Mouse (Mus musculus): ENCODE data around the gene Esr1. TPM values are rescaled to one million over a fixed set of nuclear protein-coding genes. Genes with fewer than 3 reads are reported as not detected.

Esr1 gene
- polyA plus RNA-seq, 1 experiment from 2014 or later = 0.32 TPM

DNA sequence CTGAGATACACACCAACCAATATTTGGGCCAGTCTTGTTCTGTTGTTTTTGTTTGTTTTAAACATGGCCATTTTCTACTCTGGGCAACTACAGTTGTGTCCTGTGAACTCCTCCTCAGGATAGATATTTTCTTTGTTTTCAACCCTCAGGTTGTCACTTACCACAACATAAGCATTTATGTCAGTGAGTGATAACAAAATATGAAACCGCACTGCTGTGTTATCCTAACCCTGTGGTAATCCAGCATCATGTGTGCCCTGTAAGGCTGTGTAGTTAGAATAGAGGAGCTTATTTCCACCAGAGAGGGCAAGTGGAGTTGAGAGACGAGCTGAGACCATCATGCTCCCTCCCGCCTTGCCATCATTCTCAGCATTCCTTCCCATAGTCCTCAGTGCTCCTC lies 385.2 kb downstream of the Esr1 start:
- Histone ChIP-seq H3K9me3 (replicated peaks) (no peaks in the 10 kb centered on the region), H3K4me2 (no peak overlapping the region), H3K4me3 (replicated peaks) (no peak overlapping the region), H3K4me1 (replicated peaks) (no peaks in the 10 kb centered on the region), H3K9ac (no peak overlapping the region), H3K27ac (replicated peaks) (no peak overlapping the region), H3K36me3 (replicated peaks) (no peaks in the 10 kb centered on the region), H3K27me3 (no peaks in the 10 kb centered on the region)
- WGBS (ENCODE audit: insufficient replicate concordance) = 46% methylated on average over 3 of the region's 3 CpGs
- no peak for ATAC-seq (ENCODE audit: insufficient read depth)

DNA sequence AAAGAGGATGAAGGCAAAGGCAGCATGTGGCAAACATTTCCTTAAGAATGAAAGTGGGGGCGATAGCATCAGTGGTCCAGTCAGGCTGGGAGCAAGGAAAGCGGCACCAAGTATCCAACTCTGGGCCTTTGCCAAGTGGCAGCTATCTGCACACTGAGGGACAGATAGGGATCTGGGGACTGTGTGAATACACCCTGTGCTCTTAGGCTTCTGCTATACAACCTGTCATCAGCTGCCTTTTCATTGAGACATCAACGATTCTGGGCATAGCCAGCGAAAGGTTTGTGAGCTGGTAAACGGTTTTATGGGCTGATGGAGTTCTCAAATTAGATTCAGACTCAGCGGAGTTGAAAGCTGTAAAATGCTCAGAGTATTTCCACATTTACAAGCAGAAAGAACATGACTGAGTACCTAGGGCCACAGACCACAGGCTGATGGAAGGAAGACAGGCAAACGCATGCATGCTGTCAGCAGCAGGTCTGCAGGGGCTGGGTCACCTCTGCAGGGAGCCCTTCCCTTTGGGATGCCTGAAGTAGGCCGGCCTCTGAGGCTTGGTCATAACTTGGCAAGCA lies 397.5 kb downstream of the Esr1 start:
- no peak for ATAC-seq (ENCODE audit: insufficient read depth)
- 65% methylated on average over 8 of the region's 8 CpGs for WGBS (ENCODE audit: insufficient replicate concordance)
- Histone ChIP-seq H3K9me3 (replicated peaks) (no peaks in the 10 kb centered on the region), H3K27me3 (no peaks in the 10 kb centered on the region), H3K36me3 (replicated peaks) (no peaks in the 10 kb centered on the region), H3K4me2 (no peak overlapping the region), H3K4me1 (replicated peaks) (no peaks in the 10 kb centered on the region), H3K4me3 (replicated peaks) (no peak overlapping the region), H3K9ac (no peak overlapping the region), H3K27ac (replicated peaks) (no peak overlapping the region)

DNA sequence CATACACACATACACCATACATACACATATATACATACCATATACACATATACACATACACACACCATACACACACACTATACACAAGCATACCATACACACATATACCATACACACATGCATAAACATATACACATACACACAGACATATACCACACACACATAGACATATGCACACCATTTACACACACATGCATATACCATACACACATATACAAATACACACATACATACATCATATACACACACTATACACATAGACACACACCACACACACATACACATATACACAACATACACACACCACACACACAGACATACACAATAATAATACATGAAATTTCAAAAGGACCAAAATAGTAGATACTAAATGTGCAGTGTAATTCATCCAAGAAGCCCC lies 400.6 kb downstream of the Esr1 start:
- Histone ChIP-seq H3K36me3 (replicated peaks) (no peaks in the 10 kb centered on the region), H3K4me2 (no peak overlapping the region), H3K4me1 (replicated peaks) (no peaks in the 10 kb centered on the region), H3K27me3 (no peaks in the 10 kb centered on the region), H3K27ac (replicated peaks) (no peak overlapping the region), H3K4me3 (replicated peaks) (no peak overlapping the region), H3K9ac (no peak overlapping the region), H3K9me3 (replicated peaks) (no peaks in the 10 kb centered on the region)
- ATAC-seq (ENCODE audit: insufficient read depth) = no peak

DNA sequence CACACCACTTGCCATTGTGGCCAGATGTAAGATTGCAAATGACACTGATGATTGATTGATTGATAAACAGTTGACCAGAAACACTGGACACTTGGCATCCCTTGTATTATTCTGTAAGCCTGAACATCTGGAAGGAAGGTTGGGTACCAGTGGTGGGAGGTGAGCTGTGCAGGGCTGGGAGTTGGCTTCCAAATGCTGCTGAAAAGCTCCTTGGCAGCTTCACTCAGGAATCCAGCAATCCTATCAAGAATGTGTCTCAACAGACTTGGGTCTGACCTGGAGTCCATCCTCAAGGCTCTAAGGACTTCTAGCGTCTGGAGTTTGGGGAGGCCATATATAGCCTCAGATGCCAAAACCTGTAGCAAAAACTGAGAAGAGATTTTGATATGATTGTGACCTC lies 403.6 kb downstream of the Esr1 start:
- Histone ChIP-seq H3K4me3 (replicated peaks) (no peak overlapping the region), H3K9ac (no peak overlapping the region), H3K27ac (replicated peaks) (no peak overlapping the region), H3K27me3 (no peaks in the 10 kb centered on the region), H3K9me3 (replicated peaks) (no peaks in the 10 kb centered on the region), H3K4me2 (no peak overlapping the region), H3K4me1 (replicated peaks) (no peaks in the 10 kb centered on the region), H3K36me3 (replicated peaks) (no peaks in the 10 kb centered on the region)
- no peak for ATAC-seq (ENCODE audit: insufficient read depth)
- WGBS (ENCODE audit: insufficient replicate concordance) = 65% methylated on average over 1 of the region's 1 CpGs

DNA sequence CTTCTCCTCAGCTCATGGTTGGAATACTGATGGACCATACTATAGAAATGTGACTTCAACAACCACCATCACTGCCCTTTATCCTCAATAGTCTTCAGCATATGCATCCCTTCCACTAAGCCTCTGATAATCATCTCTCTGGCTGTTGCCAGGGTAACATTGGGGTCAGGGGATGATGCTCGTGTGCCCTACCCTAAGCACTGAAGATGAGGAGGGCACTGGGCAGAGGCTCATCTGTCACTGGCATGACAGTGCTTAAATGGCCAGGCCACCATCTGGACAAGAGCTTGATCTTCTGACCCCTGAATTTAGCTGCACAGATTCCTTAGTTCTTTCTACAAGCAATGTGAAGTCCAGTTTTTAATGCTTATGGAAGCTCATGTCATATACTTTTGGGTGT lies 405.8 kb downstream of the Esr1 start:
- Histone ChIP-seq H3K4me3 (replicated peaks) (no peak overlapping the region), H3K27me3 (no peaks in the 10 kb centered on the region), H3K4me2 (no peak overlapping the region), H3K9me3 (replicated peaks) (no peaks in the 10 kb centered on the region), H3K27ac (replicated peaks) (no peak overlapping the region), H3K36me3 (replicated peaks) (0 out of 2 replicates have a peak, but pooled peaks cover 5% of the 10 kb centered on the region), H3K4me1 (replicated peaks) (no peaks in the 10 kb centered on the region), H3K9ac (no peak overlapping the region)
- ATAC-seq (ENCODE audit: insufficient read depth) = no peak
- WGBS (ENCODE audit: insufficient replicate concordance) = 55% methylated on average over 1 of the region's 1 CpGs

DNA sequence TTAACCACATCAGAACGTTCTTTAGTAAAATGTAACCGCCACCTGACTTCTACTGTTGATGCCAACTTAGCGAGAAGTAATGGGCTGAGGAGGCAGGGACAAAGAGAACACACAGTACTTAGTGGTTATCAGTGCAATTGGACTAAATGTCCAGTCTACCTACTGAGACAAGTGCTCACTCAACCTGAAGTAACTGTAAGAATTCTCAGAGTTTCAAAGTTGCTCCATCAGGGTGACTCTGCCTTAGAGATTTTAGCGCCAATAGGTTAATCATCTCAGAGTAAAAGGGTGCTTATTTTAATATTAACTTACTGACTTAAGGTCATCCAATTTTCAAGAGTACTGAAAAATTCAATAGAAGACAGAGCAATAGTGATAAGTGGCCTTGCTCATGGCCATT lies 414.5 kb downstream of the Esr1 start:
- 70% methylated on average over 4 of the region's 4 CpGs for WGBS (ENCODE audit: insufficient replicate concordance)
- no peak overlapping the region for H3K4me3 ChIP-seq (replicated peaks)
- no peaks in the 10 kb centered on the region for H3K27me3 ChIP-seq
- no peak overlapping the region for H3K9ac ChIP-seq
- H3K4me1 ChIP-seq (replicated peaks) = no peaks in the 10 kb centered on the region
- no peak for ATAC-seq (ENCODE audit: insufficient read depth)
- no peak overlapping the region for H3K4me2 ChIP-seq
- no peaks in the 10 kb centered on the region for H3K9me3 ChIP-seq (replicated peaks)
- 0 out of 2 replicates have a peak, but pooled peaks cover 5% of the 10 kb centered on the region for H3K36me3 ChIP-seq (replicated peaks)
- no peak overlapping the region for H3K27ac ChIP-seq (replicated peaks)

DNA sequence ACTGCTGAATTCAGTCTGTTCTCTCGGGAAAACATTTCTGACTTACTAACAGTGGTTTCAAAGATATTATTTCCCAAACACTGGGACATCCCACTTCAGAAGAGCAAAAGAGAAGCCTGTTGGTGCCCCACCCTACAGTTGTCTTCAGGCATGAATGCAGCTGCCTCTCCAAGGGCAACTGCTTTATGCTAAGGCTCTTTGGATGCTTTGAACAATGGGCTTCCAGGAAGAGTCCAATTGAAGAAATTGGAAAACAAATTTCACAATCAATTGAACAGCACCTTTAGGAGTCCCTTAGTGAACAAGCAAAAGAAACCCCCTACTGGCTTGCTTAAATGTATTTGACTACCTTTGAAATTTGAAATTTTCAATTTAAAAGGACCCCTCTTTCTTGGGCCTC lies 415.8 kb downstream of the Esr1 start:
- H3K4me1 ChIP-seq (replicated peaks) = no peaks in the 10 kb centered on the region
- 62% methylated on average over 1 of the region's 1 CpGs for WGBS (ENCODE audit: insufficient replicate concordance)
- no peak for ATAC-seq (ENCODE audit: insufficient read depth)
- H3K9ac ChIP-seq = no peak overlapping the region
- H3K4me3 ChIP-seq (replicated peaks) = no peak overlapping the region
- H3K9me3 ChIP-seq (replicated peaks) = no peaks in the 10 kb centered on the region
- H3K27me3 ChIP-seq = no peaks in the 10 kb centered on the region
- H3K4me2 ChIP-seq = no peak overlapping the region
- no peak overlapping the region for H3K27ac ChIP-seq (replicated peaks)
- peaks cover 2% of the 10 kb centered on the region; the same call in 1 of the 2 replicates for H3K36me3 ChIP-seq (replicated peaks)

DNA sequence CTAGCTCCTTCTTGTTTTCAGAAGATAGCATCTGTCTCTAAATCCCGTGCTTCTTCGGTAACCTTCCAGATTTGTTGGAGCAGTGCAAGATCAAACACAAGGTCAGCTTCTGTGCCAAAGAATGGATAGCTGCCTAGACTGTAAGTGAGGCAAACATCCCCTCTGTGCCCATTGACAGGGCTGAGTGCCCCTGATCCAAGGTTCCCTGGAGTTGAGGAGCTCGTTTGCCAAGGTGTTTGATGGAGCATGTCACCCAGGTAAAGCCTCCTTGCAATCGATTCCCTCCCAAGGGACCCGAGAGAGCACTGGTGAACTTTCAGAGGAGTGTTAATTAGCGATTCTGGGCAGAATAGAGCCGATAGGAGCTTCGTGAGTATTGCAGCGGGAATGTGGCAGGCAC lies 416.9 kb downstream of the Esr1 start:
- Histone ChIP-seq H3K9me3 (replicated peaks) (no peaks in the 10 kb centered on the region), H3K9ac (no peak overlapping the region), H3K4me1 (replicated peaks) (no peaks in the 10 kb centered on the region), H3K36me3 (replicated peaks) (peaks cover 11% of the 10 kb centered on the region; the same call in 1 of the 2 replicates), H3K4me3 (replicated peaks) (no peak overlapping the region), H3K27ac (replicated peaks) (no peak overlapping the region), H3K4me2 (no peak overlapping the region), H3K27me3 (no peaks in the 10 kb centered on the region)
- WGBS (ENCODE audit: insufficient replicate concordance) = 64% methylated on average over 9 of the region's 9 CpGs
- no peak for ATAC-seq (ENCODE audit: insufficient read depth)

DNA sequence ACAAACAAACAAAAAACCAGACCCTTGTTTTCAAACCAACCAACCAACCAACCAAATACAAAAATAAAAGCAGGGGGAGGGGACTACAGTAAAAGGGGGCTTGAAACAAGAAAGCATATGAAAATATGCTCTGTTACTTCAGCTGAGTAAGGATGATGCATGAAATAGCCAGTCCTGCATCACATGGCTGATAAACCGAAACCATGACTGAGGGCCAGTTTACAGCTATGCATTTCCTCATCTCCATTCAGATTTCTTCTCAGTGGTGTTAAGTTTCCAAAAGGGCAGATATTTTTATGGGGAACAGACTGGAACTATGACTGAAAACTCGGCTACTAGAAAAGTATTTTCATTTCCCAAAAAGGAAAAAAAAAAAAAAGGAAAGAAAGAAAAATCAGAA lies 417.8 kb downstream of the Esr1 start:
- no peak for ATAC-seq (ENCODE audit: insufficient read depth)
- Histone ChIP-seq H3K4me2 (no peak overlapping the region), H3K9ac (no peak overlapping the region), H3K27ac (replicated peaks) (no peak overlapping the region), H3K4me1 (replicated peaks) (no peaks in the 10 kb centered on the region), H3K9me3 (replicated peaks) (no peaks in the 10 kb centered on the region), H3K4me3 (replicated peaks) (no peak overlapping the region), H3K36me3 (replicated peaks) (peaks cover 11% of the 10 kb centered on the region; the same call in 1 of the 2 replicates), H3K27me3 (no peaks in the 10 kb centered on the region)
- WGBS (ENCODE audit: insufficient replicate concordance) = 52% methylated on average over 2 of the region's 2 CpGs

DNA sequence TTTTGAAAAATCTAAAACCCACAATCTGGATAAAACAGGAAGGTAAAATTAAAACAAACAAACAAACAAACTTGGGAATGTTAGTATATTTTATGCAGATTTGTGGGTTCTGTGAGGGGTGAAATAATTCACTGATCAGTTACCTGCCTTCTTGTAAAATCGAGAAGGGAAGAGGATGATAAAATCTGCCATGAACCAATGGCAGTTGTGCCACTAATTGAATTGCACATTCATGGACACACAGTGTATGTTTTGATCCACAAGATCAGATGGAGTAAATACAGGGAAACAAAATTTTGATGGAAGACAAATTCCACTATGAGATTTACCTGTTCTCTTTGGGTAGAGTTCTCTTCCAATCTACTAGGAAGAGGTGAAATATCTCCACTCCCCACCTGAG lies 418.5 kb downstream of the Esr1 start:
- H3K4me2 ChIP-seq = no peak overlapping the region
- H3K9me3 ChIP-seq (replicated peaks) = no peaks in the 10 kb centered on the region
- no peaks in the 10 kb centered on the region for H3K4me1 ChIP-seq (replicated peaks)
- H3K9ac ChIP-seq = no peak overlapping the region
- H3K36me3 ChIP-seq (replicated peaks) = peaks cover 11% of the 10 kb centered on the region; the same call in 1 of the 2 replicates
- no peak overlapping the region for H3K27ac ChIP-seq (replicated peaks)
- ATAC-seq (ENCODE audit: insufficient read depth) = no peak
- 63% methylated on average over 1 of the region's 1 CpGs for WGBS (ENCODE audit: insufficient replicate concordance)
- no peaks in the 10 kb centered on the region for H3K27me3 ChIP-seq
- no peak overlapping the region for H3K4me3 ChIP-seq (replicated peaks)

DNA sequence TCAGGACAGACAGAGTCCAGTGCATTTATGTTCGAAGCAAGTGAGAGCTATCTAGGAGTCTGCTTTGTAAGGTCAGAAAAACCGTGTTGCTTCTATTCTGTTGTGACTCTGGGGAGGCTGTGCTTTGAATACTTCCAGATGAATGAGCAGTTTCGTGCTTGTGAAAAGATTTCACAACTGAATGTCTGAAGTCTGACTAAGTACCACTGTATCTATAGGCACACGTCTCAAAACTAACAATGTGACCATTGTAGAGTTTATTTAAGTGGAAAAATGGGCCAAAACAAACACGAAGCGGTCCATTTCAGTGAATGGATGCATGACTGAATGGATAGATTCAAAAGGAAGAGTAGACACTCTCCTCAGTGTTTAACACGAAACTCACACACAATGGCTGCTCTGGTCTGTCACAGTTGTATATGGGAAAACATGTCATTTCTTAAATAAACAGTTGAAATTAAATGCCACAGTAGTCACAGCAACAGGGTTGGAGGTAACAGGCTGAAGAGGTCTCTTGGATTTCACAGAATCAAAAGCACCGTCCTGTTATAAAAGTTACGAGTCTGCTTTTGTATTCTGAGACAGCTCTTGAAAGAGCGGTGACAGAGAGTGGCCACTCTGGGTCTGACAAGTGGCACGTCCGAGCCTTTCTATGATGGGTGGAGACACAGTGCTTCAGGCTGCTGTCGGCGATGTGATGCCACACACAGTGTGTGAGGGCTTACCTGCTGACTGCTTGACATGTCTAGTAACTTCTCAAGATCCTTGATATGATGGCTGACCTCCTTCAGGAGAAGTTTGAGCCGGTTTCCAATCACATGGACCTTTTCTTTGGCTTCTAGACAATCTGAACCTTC lies 421.0 kb downstream of the Esr1 start:
- H3K9me3 ChIP-seq (replicated peaks) = no peaks in the 10 kb centered on the region
- no peak overlapping the region for H3K27ac ChIP-seq (replicated peaks)
- H3K4me2 ChIP-seq = no peak overlapping the region
- no peaks in the 10 kb centered on the region for H3K4me1 ChIP-seq (replicated peaks)
- no peak overlapping the region for H3K9ac ChIP-seq
- no peak for ATAC-seq (ENCODE audit: insufficient read depth)
- WGBS (ENCODE audit: insufficient replicate concordance) = 74% methylated on average over 15 of the region's 15 CpGs
- H3K27me3 ChIP-seq = no peaks in the 10 kb centered on the region
- H3K4me3 ChIP-seq (replicated peaks) = no peak overlapping the region
- peaks cover 16% of the 10 kb centered on the region; the same call in 1 of the 2 replicates for H3K36me3 ChIP-seq (replicated peaks)
